Mouse (Mus musculus) CH12.LX (cell line): ENCODE results near the gene Afdn. TPM values are rescaled to one million over a fixed set of nuclear protein-coding genes. Genes with fewer than 3 reads are reported as not detected.

ENCODE experiments used
- DNase-seq: peaks from one replicate; pipeline ENCODE4 v3.0.0-alpha.2; 2013; ENCODE audit errors: extremely low read depth
- H3K27ac ChIP-seq: 2 replicates; pipeline ENCODE4 v1.5.1; 2012; ENCODE audit warnings: low read depth, mild to moderate bottlenecking, control low read depth, moderate library complexity; ENCODE audit not compliant: insufficient read depth
- H3K27me3 ChIP-seq: replicated peaks from 2 replicates; pipeline ENCODE3; 2012; ENCODE audit warnings: inconsistent platforms
- H3K36me3 ChIP-seq, 2 experiments: replicated peaks in 1 of 2; 2 replicates each; pipeline versions ENCODE3 to v1.6.1; 2012; ENCODE audit warnings: inconsistent platforms in 1 of 2, low read length in 1 of 2, mild to moderate bottlenecking in 1 of 2, mixed read lengths in 1 of 2, moderate library complexity in 1 of 2; ENCODE audit not compliant: control insufficient read depth in 1 of 2, insufficient read depth in 1 of 2
- H3K4me1 ChIP-seq, 2 experiments: 2 replicates each; pipeline ENCODE4 v1.6.1; 2012; ENCODE audit warnings: inconsistent platforms in 1 of 2, moderate library complexity in 1 of 2; ENCODE audit not compliant: insufficient read depth in 2 of 2, control insufficient read depth in 1 of 2
- H3K4me2 ChIP-seq: 2 replicates; pipeline ENCODE4 v1.6.1; 2012; ENCODE audit warnings: low read depth, mild to moderate bottlenecking, control low read depth; ENCODE audit not compliant: poor library complexity, insufficient read depth, severe bottlenecking
- H3K4me3 ChIP-seq, 3 experiments: fragments of 150-350 bp in 1 of 3; sonication (generic) in 1 of 3; replicated peaks in 1 of 3; 2 replicates each; pipeline versions ENCODE3 to v1.5.1; 2011 to 2012; ENCODE audit warnings: low read depth in 2 of 3, low read length in 2 of 3, mild to moderate bottlenecking in 2 of 3, moderate library complexity in 2 of 3, control low read depth in 1 of 3, improper control_type of control experiment in 1 of 3, inconsistent platforms in 1 of 3, mixed read lengths in 1 of 3; ENCODE audit not compliant: poor library complexity in 1 of 3
- H3K79me2 ChIP-seq: replicated peaks from 2 replicates; pipeline ENCODE4 v1.6.1; 2012; ENCODE audit warnings: mild to moderate bottlenecking, moderate library complexity; ENCODE audit not compliant: control insufficient read depth, poor library complexity, insufficient read depth, severe bottlenecking; ENCODE audit errors: extremely low read depth
- H3K9ac ChIP-seq: 2 replicates; pipeline ENCODE4 v1.6.1; 2012; ENCODE audit warnings: low read depth, mild to moderate bottlenecking, control low read depth, moderate library complexity; ENCODE audit not compliant: insufficient read depth
- H3K9me3 ChIP-seq: replicated peaks from 2 replicates; pipeline ENCODE3; 2012; ENCODE audit warnings: low read length, inconsistent platforms, mixed read lengths
- BHLHE40 ChIP-seq: IDR thresholded peaks from 2 replicates; pipeline ENCODE4 v1.6.1; 2011; ENCODE audit warnings: mild to moderate bottlenecking, low read depth, low read length, improper control_type of control experiment
- CHD2 ChIP-seq: IDR thresholded peaks from 2 replicates; pipeline ENCODE4 v1.6.1; 2011; ENCODE audit warnings: low read length, improper control_type of control experiment
- CTCF ChIP-seq, 2 experiments: IDR thresholded peaks in 1 of 2; conservative IDR thresholded peaks in 1 of 2; 2 replicates each; pipeline ENCODE4 v1.5.1; 2011 to 2012; ENCODE audit warnings: low read depth in 2 of 2, low read length in 2 of 2, improper control_type of control experiment in 1 of 2, inconsistent platforms in 1 of 2, mild to moderate bottlenecking in 1 of 2, moderate library complexity in 1 of 2
- EP300 ChIP-seq: IDR thresholded peaks from 2 replicates; pipeline ENCODE4 v1.6.1; 2011; ENCODE audit warnings: low read length, improper control_type of control experiment
- GABPA ChIP-seq: IDR thresholded peaks from 2 replicates; pipeline ENCODE4 v1.6.1; 2012; ENCODE audit warnings: low read depth, low read length, improper control_type of control experiment, inconsistent platforms; ENCODE audit not compliant: insufficient replicate concordance
- HCFC1 ChIP-seq: IDR thresholded peaks from 2 replicates; pipeline ENCODE4 v1.6.1; 2012; ENCODE audit warnings: low read depth, mild to moderate bottlenecking, inconsistent platforms, low read length, improper control_type of control experiment
- MAX ChIP-seq: IDR thresholded peaks from 2 replicates; pipeline ENCODE4 v1.6.1; 2011; ENCODE audit warnings: low read length, improper control_type of control experiment
- MYC ChIP-seq: IDR thresholded peaks from 2 replicates; pipeline ENCODE4 v1.6.1; 2011; ENCODE audit warnings: low read depth, mild to moderate bottlenecking, improper control_type of control experiment, low read length
- PAX5 ChIP-seq: IDR thresholded peaks from 2 replicates; pipeline ENCODE4 v1.6.1; 2012; ENCODE audit warnings: low read length, inconsistent platforms, mixed read lengths
- POLR2A ChIP-seq: IDR thresholded peaks from 2 replicates; pipeline ENCODE4 v1.6.1; 2011; ENCODE audit warnings: low read depth, mild to moderate bottlenecking, improper control_type of control experiment, low read length
- POLR2AphosphoS2 ChIP-seq: IDR thresholded peaks from 2 replicates; pipeline ENCODE4 v1.6.1; 2011; ENCODE audit warnings: low read depth, low read length, improper control_type of control experiment
- RAD21 ChIP-seq: IDR thresholded peaks from 2 replicates; pipeline ENCODE4 v1.6.1; 2011; ENCODE audit warnings: low read depth, mild to moderate bottlenecking, low read length, improper control_type of control experiment, moderate library complexity
- SIN3A ChIP-seq: IDR thresholded peaks from 2 replicates; pipeline ENCODE4 v1.6.1; 2012; ENCODE audit warnings: low read length, improper control_type of control experiment, inconsistent platforms
- TCF12 ChIP-seq: IDR thresholded peaks from 2 replicates; pipeline ENCODE4 v1.6.1; 2014; ENCODE audit warnings: low read depth, mild to moderate bottlenecking, inconsistent platforms, low read length, improper control_type of control experiment
- UBTF ChIP-seq: IDR thresholded peaks from 2 replicates; pipeline ENCODE4 v1.6.1; 2012; ENCODE audit warnings: low read depth, mild to moderate bottlenecking, inconsistent platforms, low read length, improper control_type of control experiment, moderate library complexity
- USF1 ChIP-seq: IDR thresholded peaks from 2 replicates; pipeline ENCODE4 v1.6.1; 2014; ENCODE audit warnings: low read depth, mild to moderate bottlenecking, inconsistent platforms, low read length, improper control_type of control experiment
- USF2 ChIP-seq: conservative IDR thresholded peaks from 2 replicates; pipeline ENCODE4 v1.6.1; 2011; ENCODE audit warnings: low read depth, low read length, improper control_type of control experiment
- ZKSCAN1 ChIP-seq: IDR thresholded peaks from 2 replicates; pipeline ENCODE4 v1.6.1; 2012; ENCODE audit warnings: low read depth, inconsistent platforms, low read length, improper control_type of control experiment, borderline replicate concordance
- dilution Hi-C: fragments of 300-500 bp; cut with MboI; formaldehyde crosslinking; loops from 2 replicates; pipeline ENCODE4 v1.14.3; 2020; ENCODE audit warnings: low sequenced_read_pairs; ENCODE audit not compliant: extremely low pct_unique_long_range_greater_than_20kb, extremely low pct_ligation_motif_present
- in situ Hi-C: fragments of 300-500 bp; cut with MboI; formaldehyde crosslinking; loops from 3 replicates; pipeline ENCODE4 v1.14.3; 2019; ENCODE audit warnings: low sequenced_read_pairs, low pct_ligation_motif_present, low pct_unique_long_range_greater_than_20kb, mixed read lengths
- polyA plus RNA-seq: library from polyadenylated mRNA; unstranded; fragments of >175 nt; gene quantifications from 2 replicates; pipeline ENCODE4 v1.2.1, GENCODE M21; 2012; ENCODE audit warnings: low read depth; ENCODE audit not compliant: insufficient read length
- total RNA-seq, 2 experiments: library from RNA; depleted of rRNA; stranded (reverse); fragments of 300-350 nt in 1 of 2; fragments of >200 nt in 1 of 2; gene quantifications; 2 replicates each; pipeline ENCODE4 v1.2.3; 2012 to 2014

Gene Afdn
- total and polyA plus RNA-seq, 3 experiments, result 11.5 to 18.3 (median 18.0) TPM

GRCm38 (mm10) chr17:13749027-13749426, 11.3 kb upstream of the Afdn start:
- in situ Hi-C loops, result no loop called here
- H3K9ac ChIP-seq, result no peak overlapping the region
- no peaks in the 10 kb centered on the region for H3K36me3 ChIP-seq
- no peak for DNase-seq
- no peaks in the 10 kb centered on the region for H3K79me2 ChIP-seq
- no peak overlapping the region for H3K27ac ChIP-seq
- H3K9me3 ChIP-seq, result peaks cover 7% of the 10 kb centered on the region
- no peak overlapping the region for H3K4me2 ChIP-seq
- H3K4me3 ChIP-seq, result no peak overlapping the region
- TF ChIP-seq MYC (no peak), MAX (no peak), SIN3A (no peak), BHLHE40 (no peak), USF1 (no peak), UBTF (no peak), GABPA (no peak), POLR2A (no peak), RAD21 (no peak), HCFC1 (no peak)
- peaks cover 24% of the 10 kb centered on the region for H3K27me3 ChIP-seq
- peaks cover 3 to 14% of the 10 kb centered on the region in 2 experiments; a peak in 3 of 4 replicates for H3K4me1 ChIP-seq
- dilution Hi-C loops, result no loop called here

- in situ Hi-C loops, result no loop called here
- no peaks in the 10 kb centered on the region for H3K79me2 ChIP-seq
- H3K9ac ChIP-seq, result no peak overlapping the region
- DNase-seq, result no peak
- no peaks in the 10 kb centered on the region for H3K4me1 ChIP-seq
- peaks cover 4% of the 10 kb centered on the region for H3K9me3 ChIP-seq
- H3K4me3 ChIP-seq, result no peak overlapping the region
- no peak overlapping the region for H3K27ac ChIP-seq
- H3K36me3 ChIP-seq, result no peaks in the 10 kb centered on the region
- peaks cover 12% of the 10 kb centered on the region for H3K27me3 ChIP-seq
- dilution Hi-C loops, result no loop called here
- H3K4me2 ChIP-seq, result no peak overlapping the region
- TF ChIP-seq USF2 (no peak), POLR2AphosphoS2 (no peak), POLR2A (no peak), TCF12 (no peak), ZKSCAN1 (no peak), CHD2 (no peak)
Observed at GRCm38 (mm10) chr17:13753918-13754317, 6.4 kb upstream of the Afdn start.

- Histone ChIP-seq H3K27me3 (peaks cover 22% of the 10 kb centered on the region), H3K9me3 (no peaks in the 10 kb centered on the region), H3K4me3 (no peak overlapping the region), H3K9ac (no peak overlapping the region), H3K27ac (no peak overlapping the region), H3K4me1 (peaks cover 0 to 2% of the 10 kb centered on the region in 2 experiments; a peak in 1 of 4 replicates), H3K36me3 (no peaks in the 10 kb centered on the region), H3K79me2 (no peaks in the 10 kb centered on the region), H3K4me2 (no peak overlapping the region)
- DNase-seq, result no peak
- TF ChIP-seq EP300 (no peak), RAD21 (no peak), PAX5 (no peak), CTCF (conservative IDR thresholded peaks at IDR 0.05 in 1 of 2, IDR thresholded peaks at IDR 0.05 in 1 of 2; ENCODE audit: low read depth in 2 of 2, low read length in 2 of 2) (no peak)
- in situ Hi-C loops (no loop called here), dilution Hi-C loops (no loop called here)
Observed at GRCm38 (mm10) chr17:13754940-13755339, 5.4 kb upstream of the Afdn start.
